Mouse (Mus musculus) neural tube, embryonic 14.5 days (tissue): ENCODE measurements around the gene Wfdc18. TPM values are rescaled to one million over a fixed set of nuclear protein-coding genes. Genes with fewer than 3 reads are reported as not detected.
A peak's percentile ranks its signal among the peaks of the same experiment; 100 is the strongest.

Experiments used
- ATAC-seq: fragments of 200-750 bp; cut with Nextera tagmentation; 2 replicates; pipeline ENCODE4 v1.8.0; 2017; ENCODE audit warnings: low read depth, mild to moderate bottlenecking, moderate TSS enrichment, moderate library complexity
- H3K27ac ChIP-seq: fragments of 300-500 bp; sonication (generic); 2 replicates; pipeline ENCODE4 v1.5.1; 2014; ENCODE audit warnings: low read depth, mild to moderate bottlenecking, control low read depth, low read length, moderate library complexity, mixed read lengths
- H3K27me3 ChIP-seq: fragments of 300-500 bp; sonication (generic); 2 replicates; pipeline ENCODE4 v1.6.1; 2014; ENCODE audit warnings: low read length; ENCODE audit not compliant: control insufficient read depth, insufficient read depth
- H3K36me3 ChIP-seq: fragments of 300-500 bp; sonication (generic); 2 replicates; pipeline ENCODE4 v1.6.1; 2014; ENCODE audit warnings: low read length, mixed read lengths; ENCODE audit not compliant: control insufficient read depth, insufficient read depth
- H3K4me1 ChIP-seq: fragments of 300-500 bp; sonication (generic); 2 replicates; pipeline ENCODE4 v1.6.1; 2014; ENCODE audit warnings: low read length; ENCODE audit not compliant: control insufficient read depth, insufficient read depth
- H3K4me2 ChIP-seq: fragments of 300-500 bp; sonication (generic); 2 replicates; pipeline ENCODE4 v1.6.1; 2014; ENCODE audit warnings: mild to moderate bottlenecking, low read depth, low read length, control low read depth
- H3K4me3 ChIP-seq: fragments of 300-500 bp; sonication (generic); 2 replicates; pipeline ENCODE4 v1.5.1; 2014; ENCODE audit warnings: low read depth, low read length, control low read depth, mixed read lengths
- H3K9ac ChIP-seq: fragments of 300-500 bp; sonication (generic); replicated peaks from 2 replicates; pipeline ENCODE4 v1.6.1; 2014; ENCODE audit warnings: low read depth, mild to moderate bottlenecking, control low read depth, low read length, mixed read lengths
- H3K9me3 ChIP-seq: fragments of 300-500 bp; sonication (generic); 2 replicates; pipeline ENCODE4 v1.6.1; 2016; ENCODE audit warnings: low read length; ENCODE audit not compliant: control insufficient read depth
- WGBS: fragments of 180-500 bp; shearing (Covaris S2); extraction: QIAGEN DNeasy Blood & Tissue Kit; methylation state at CpG from one replicate; pipeline ENCODE4 v1.1.7; 2014; 5-methylcytosine and 5-hydroxymethylcytosine counted together
- polyA plus RNA-seq: library from polyadenylated mRNA; unstranded; fragments of >200 nt; fragmentation: Nextera tagmentation; extraction: Ambion mirVana; gene quantifications from 2 replicates; pipeline ENCODE4 v1.2.1, GENCODE M21; 2014

The Wfdc18 gene
- polyA plus RNA-seq, 1 experiment from 2014 or later = not detected

- ATAC-seq = peak; percentile 98
Observed at GRCm38 (mm10) chr11:83753581-83754181, 44.9 kb downstream of the Wfdc18 start, which contains the start of gene Heatr6. Heatr6 (plus strand) TSS chr11:83753696.

GRCm38 (mm10) chr11:83754227-83754626 is 45.4 kb downstream of the Wfdc18 start:
- Histone ChIP-seq H3K4me2 (peak overlapping the region; percentile 73), H3K27ac (peak overlapping the region; percentile 83), H3K4me1 (peaks cover 13% of the 10 kb centered on the region), H3K4me3 (peak overlapping the region; percentile 64), H3K9me3 (no peaks in the 10 kb centered on the region), H3K9ac (peak overlapping the region; percentile 76), H3K36me3 (peaks cover 23% of the 10 kb centered on the region), H3K27me3 (0 out of 2 replicates have a peak, but pooled peaks cover 3% of the 10 kb centered on the region)
- 0 out of 2 replicates have a peak, but pooled peaks have one; percentile 18 for ATAC-seq
- WGBS = 8% methylated on average over 8 of the region's 8 CpGs

More at GRCm38 (mm10) chr11:83753581-83754181, 44.9 kb downstream of the Wfdc18 start, which contains the start of gene Heatr6:
- Histone ChIP-seq H3K4me2 (peak within 1 kb of the TSS; percentile 73), H3K27ac (peak within 1 kb of the TSS; percentile 83), H3K27me3 (0 out of 2 replicates have a peak, but pooled peaks cover 3% of the 10 kb centered on the region), H3K9ac (peak within 1 kb of the TSS; percentile 76), H3K4me3 (peak within 1 kb of the TSS; percentile 64), H3K9me3 (no peaks in the 10 kb centered on the region), H3K36me3 (peaks cover 17% of the 10 kb centered on the region), H3K4me1 (peaks cover 13% of the 10 kb centered on the region)
- WGBS = under 1% methylated on average over 47 of the region's 47 CpGs

Other genes starting within 250 kb of the Wfdc18 start
- 1.9 and 5.7 TPM in 2 replicates for gene Mmp28, start 245.9 kb upstream of the Wfdc18 start, polyA plus RNA-seq
- 9.5 and 20.4 TPM in 2 replicates for gene Taf15, start 235.9 kb upstream of the Wfdc18 start, polyA plus RNA-seq
- gene Heatr9, start 186.8 kb upstream of the Wfdc18 start, polyA plus RNA-seq = not detected in 2 replicates
- gene Ccl5, start 178.5 kb upstream of the Wfdc18 start, polyA plus RNA-seq = not detected in 2 replicates
- gene Ccl9, start 130.4 kb upstream of the Wfdc18 start, polyA plus RNA-seq = 1.4 and 4.0 TPM in 2 replicates
- 1.5 and 2.7 TPM in 2 replicates for gene Ccl6, start 115.9 kb upstream of the Wfdc18 start, polyA plus RNA-seq
- not detected in 2 replicates for gene Rpl9-ps1, start 63.4 kb upstream of the Wfdc18 start, polyA plus RNA-seq
- 1.2 and 2.3 TPM in 2 replicates for gene Ccl3, start 59.7 kb upstream of the Wfdc18 start, polyA plus RNA-seq
- gene Ccl4, start 46.4 kb upstream of the Wfdc18 start, polyA plus RNA-seq = 0.58 and 0.67 TPM in 2 replicates
- gene Wfdc17, start 5.0 kb upstream of the Wfdc18 start, polyA plus RNA-seq = 0.57 TPM in 1 of 2 replicates, not detected in the other
- 0.98 TPM in 1 of 2 replicates, not detected in the other for gene Wfdc21, start 37.9 kb downstream of the Wfdc18 start, polyA plus RNA-seq
- gene Heatr6, start 44.7 kb downstream of the Wfdc18 start, polyA plus RNA-seq = 36.3 and 41.7 TPM in 2 replicates
- 0.63 and 0.75 TPM in 2 replicates for gene Hnf1b, start 141.0 kb downstream of the Wfdc18 start, polyA plus RNA-seq
- gene Ddx52, start 233.0 kb downstream of the Wfdc18 start, polyA plus RNA-seq = 19.0 and 23.8 TPM in 2 replicates